Mouse (Mus musculus): ENCODE data around the gene Gm14401. TPM values are rescaled to one million over a fixed set of nuclear protein-coding genes. Genes with fewer than 3 reads are reported as not detected.
"Not testable (repeated sequence)": the region's sequence is repeated elsewhere in the genome, so short reads cannot be mapped to it uniquely, and the experiment has no call there.

Gm14401 gene
- 0.05 TPM for polyA plus RNA-seq (2012; fragmentation: generic; extraction: Trizol)
- long read RNA-seq, experiment 1, partial matches to known transcripts = 0 of 1 reads
- long read RNA-seq, experiment 1, other reads (novel, unspliced or antisense) = 1 of 1 reads
- long read RNA-seq, experiment 2 = 0 reads

DNA sequence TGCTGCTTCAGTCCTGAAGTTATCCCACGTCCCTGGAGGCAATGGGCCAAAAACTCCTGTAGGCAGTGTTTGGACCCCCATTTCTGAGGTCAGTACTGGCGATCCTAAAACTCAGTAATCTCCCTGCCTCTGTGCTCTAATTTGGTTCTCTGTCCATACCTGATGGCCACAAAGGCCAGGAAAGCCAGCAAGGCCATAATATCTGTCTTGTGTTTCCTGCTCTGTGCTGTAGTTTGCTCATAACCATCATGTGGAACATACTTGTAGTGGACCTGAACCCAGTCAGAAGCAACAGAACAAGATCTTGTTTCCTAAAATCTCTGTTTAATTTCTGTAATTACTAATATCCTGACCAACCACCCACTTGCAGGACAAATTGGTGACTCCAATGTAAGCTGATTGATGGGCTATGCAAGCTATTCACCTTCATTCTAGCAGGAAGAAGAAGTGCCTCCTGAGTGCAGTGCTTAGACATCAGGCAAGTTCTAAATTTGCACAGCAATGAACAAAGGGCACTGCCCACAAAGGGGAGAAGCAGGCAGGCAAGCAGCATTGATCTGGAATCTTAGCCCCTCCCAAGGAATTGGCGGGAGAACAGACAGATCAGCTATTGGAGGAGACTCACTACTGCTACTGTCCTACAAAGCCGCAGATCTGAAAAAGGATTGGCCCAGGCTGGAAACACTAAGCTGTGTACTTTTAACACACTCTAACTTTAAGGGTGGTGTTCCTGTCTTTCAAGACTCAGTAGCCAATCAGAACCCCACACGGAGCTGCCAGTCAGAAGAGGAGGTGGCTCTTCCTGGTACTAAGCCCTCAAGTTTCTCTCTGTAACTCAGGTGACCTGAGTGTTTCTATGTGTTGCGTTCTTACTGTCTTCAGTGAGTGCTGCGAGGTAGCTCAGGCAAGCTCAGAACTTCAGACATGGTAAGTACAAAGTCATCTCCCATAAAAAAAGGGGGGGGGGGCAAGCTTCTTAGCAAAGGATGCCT lies at the start of gene Gm14401:
Gm14401 (plus strand) TSS at position 889 of the 992 bp plus-strand sequence.
- H3K79me2 ChIP-seq (ENCODE audit: control insufficient read depth, insufficient read depth); H3K79me3 ChIP-seq (ENCODE audit: low read depth); H3K27me3 ChIP-seq (ENCODE audit: control insufficient read depth, insufficient read depth, insufficient read length); H3K36me3 ChIP-seq (ENCODE audit: control insufficient read depth, insufficient read depth); H3ac ChIP-seq (ENCODE audit: control insufficient read depth, insufficient read length, low read depth); H3K4me3 ChIP-seq (ENCODE audit: insufficient read depth, poor library complexity, severe bottlenecking): not testable (repeated sequence)

GRCm38 (mm10) chr2:177072807-177073206 lies 1.3 kb upstream of the Gm14401 start:
- H3K79me2 ChIP-seq (ENCODE audit: control insufficient read depth, insufficient read depth); H3K4me3 ChIP-seq (ENCODE audit: insufficient read depth, poor library complexity, severe bottlenecking); H3ac ChIP-seq (ENCODE audit: control insufficient read depth, insufficient read length, low read depth); H3K36me3 ChIP-seq (ENCODE audit: control insufficient read depth, insufficient read depth); H3K27me3 ChIP-seq (ENCODE audit: control insufficient read depth, insufficient read depth, insufficient read length); H3K79me3 ChIP-seq (ENCODE audit: low read depth): not testable (repeated sequence)

GRCm38 (mm10) chr2:177075015-177075414 lies 895 bp downstream of the Gm14401 start:
- H3K4me3 ChIP-seq (ENCODE audit: insufficient read depth, poor library complexity, severe bottlenecking); H3K36me3 ChIP-seq (ENCODE audit: control insufficient read depth, insufficient read depth); H3K27me3 ChIP-seq (ENCODE audit: control insufficient read depth, insufficient read depth, insufficient read length); H3ac ChIP-seq (ENCODE audit: control insufficient read depth, insufficient read length, low read depth); H3K79me3 ChIP-seq (ENCODE audit: low read depth); H3K79me2 ChIP-seq (ENCODE audit: control insufficient read depth, insufficient read depth): not testable (repeated sequence)

GRCm38 (mm10) chr2:177079866-177080265 lies 5.7 kb downstream of the Gm14401 start:
- not testable (repeated sequence) for H3K79me3 ChIP-seq (ENCODE audit: low read depth); H3K27me3 ChIP-seq (ENCODE audit: control insufficient read depth, insufficient read depth, insufficient read length); H3ac ChIP-seq (ENCODE audit: control insufficient read depth, insufficient read length, low read depth); H3K79me2 ChIP-seq (ENCODE audit: control insufficient read depth, insufficient read depth); H3K36me3 ChIP-seq (ENCODE audit: control insufficient read depth, insufficient read depth); H3K4me3 ChIP-seq (ENCODE audit: insufficient read depth, poor library complexity, severe bottlenecking)

DNA sequence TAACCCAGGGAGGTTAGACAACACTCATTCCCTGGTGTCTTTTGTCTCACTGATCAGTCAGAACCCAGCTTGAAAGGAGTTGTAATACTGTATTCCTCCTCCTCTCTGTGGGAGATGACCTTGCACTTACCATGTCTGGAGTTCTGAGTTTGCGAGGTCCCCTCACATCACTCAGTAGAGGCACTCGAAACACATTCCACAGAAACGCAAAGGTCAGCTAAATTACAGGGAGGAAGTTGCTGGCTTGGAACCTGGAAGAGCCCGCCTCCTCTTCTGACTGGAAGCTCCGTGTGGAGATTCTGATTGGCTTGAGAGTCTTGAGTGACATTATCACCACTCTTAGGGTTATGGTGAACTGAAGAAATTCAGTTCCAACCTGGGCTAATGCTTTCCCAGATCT lies 35.0 kb downstream of the Gm14401 start:
- not testable (repeated sequence) for H3K79me2 ChIP-seq (ENCODE audit: control insufficient read depth, insufficient read depth); H3K36me3 ChIP-seq (ENCODE audit: control insufficient read depth, insufficient read depth)

GRCm38 (mm10) chr2:177129097-177129496 lies 55.0 kb downstream of the Gm14401 start:
- H3K79me3 ChIP-seq (ENCODE audit: low read depth); H3K79me2 ChIP-seq (ENCODE audit: control insufficient read depth, insufficient read depth); H3K36me3 ChIP-seq (ENCODE audit: control insufficient read depth, insufficient read depth); H3K4me3 ChIP-seq (ENCODE audit: insufficient read depth, poor library complexity, severe bottlenecking); H3K27me3 ChIP-seq (ENCODE audit: control insufficient read depth, insufficient read depth, insufficient read length); H3ac ChIP-seq (ENCODE audit: control insufficient read depth, insufficient read length, low read depth): not testable (repeated sequence)

More for the DNA sequence above, 35.0 kb downstream of the Gm14401 start:
- not testable (repeated sequence) for H3ac ChIP-seq (ENCODE audit: control insufficient read depth, insufficient read length, low read depth); H3K79me3 ChIP-seq (ENCODE audit: low read depth); H3K27me3 ChIP-seq (ENCODE audit: control insufficient read depth, insufficient read depth, insufficient read length); H3K4me3 ChIP-seq (ENCODE audit: insufficient read depth, poor library complexity, severe bottlenecking)

Other genes starting within 250 kb of the Gm14401 start
- gene Gm14408, start 243.2 kb upstream of the Gm14401 start, polyA plus RNA-seq (2012; fragmentation: generic; extraction: Trizol) = not detected
- 3.8 TPM for gene Gm14296, start 146.5 kb upstream of the Gm14401 start, polyA plus RNA-seq (2012; fragmentation: generic; extraction: Trizol)
- 9.1 TPM for gene Gm14419, start 73.4 kb upstream of the Gm14401 start, polyA plus RNA-seq (2012; fragmentation: generic; extraction: Trizol)
- 7.3 TPM for gene Gm14410, start 132.1 kb downstream of the Gm14401 start, polyA plus RNA-seq (2012; fragmentation: generic; extraction: Trizol)
- gene Gm14409, start 192.7 kb downstream of the Gm14401 start, polyA plus RNA-seq (2012; fragmentation: generic; extraction: Trizol) = 0.04 TPM
- gene Gm14412, start 250.0 kb downstream of the Gm14401 start, polyA plus RNA-seq (2012; fragmentation: generic; extraction: Trizol) = 0.05 TPM